Mouse (Mus musculus) CD4-positive, CD25-positive, alpha-beta regulatory T cell, adult 9 weeks (primary cell): ENCODE measurements around the gene Saa1. TPM values are rescaled to one million over a fixed set of nuclear protein-coding genes. Genes with fewer than 3 reads are reported as not detected.

Experiments used
- polyA plus RNA-seq: library from polyadenylated mRNA; unstranded; fragments of 100-300 nt; shearing (Covaris generic); gene quantifications from one replicate; pipeline ENCODE4 v1.2.1, GENCODE M21; 2017

The Saa1 gene
- polyA plus RNA-seq: not detected

DNA sequence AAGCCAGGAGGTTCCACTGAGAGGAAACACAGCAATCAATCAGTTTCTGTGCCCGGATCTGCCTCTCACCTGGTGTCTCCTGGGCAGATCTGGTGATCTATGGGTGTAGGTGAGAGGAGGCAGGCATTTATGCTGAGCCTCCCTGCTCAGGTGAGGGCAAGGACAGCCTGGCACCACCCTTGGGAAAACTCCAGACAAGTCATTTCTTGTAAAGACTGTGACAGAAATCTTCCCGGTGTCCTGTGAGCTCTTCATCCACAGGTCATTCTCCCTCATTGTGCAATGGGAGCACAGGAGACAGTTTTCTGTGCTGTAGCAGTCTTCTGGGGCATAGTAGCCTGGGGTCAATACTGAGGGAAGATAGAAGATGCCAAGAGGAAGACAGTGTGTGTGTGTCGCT, at the start of gene Saa1:
Saa1 (minus strand) TSS at position 101 of the 400 bp plus-strand sequence.

DNA sequence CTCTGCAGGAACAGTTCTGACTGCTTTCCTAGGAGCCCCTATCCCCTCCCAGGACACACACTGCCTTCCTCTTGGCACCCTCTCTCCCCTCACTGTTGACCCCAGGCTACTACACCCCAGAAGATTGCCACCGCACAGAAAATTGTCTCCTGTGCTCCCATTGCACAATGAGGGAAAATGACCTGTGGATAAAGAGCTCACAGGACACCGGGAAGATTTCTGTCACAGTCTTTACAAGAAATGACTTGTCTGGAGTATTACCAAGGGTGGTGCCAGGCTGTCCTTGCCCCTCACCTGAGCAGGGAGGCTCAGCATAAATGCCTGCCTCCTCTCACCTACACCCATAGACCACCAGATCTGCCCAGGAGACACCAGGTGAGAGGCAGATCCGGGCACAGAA, 8.7 kb upstream of the Saa1 start, which contains the start of gene Saa2:
Saa2 (plus strand) TSS at position 301 of the 400 bp plus-strand sequence.

DNA sequence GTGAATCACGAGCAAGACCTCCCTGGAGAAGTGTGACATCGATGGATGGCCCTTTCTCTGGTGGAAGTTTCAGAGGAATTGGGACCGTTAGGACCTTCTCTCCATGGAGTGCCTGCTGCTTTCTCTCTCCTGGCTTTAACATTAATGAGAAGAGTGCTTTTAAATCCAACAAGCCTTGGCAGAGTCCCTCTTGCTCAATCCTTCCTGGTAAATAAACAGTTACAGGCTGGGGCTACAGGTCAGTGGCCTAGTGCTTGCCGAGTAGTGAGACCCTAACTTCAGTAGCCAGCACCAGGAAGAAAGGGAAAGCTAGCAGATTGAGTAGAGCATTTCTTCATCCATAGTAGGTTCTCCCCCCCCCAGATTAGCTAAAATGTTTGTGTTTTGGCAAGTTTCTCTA, 10.3 kb downstream of the Saa1 start, which contains the start of gene Saa4:
Saa4 (minus strand) TSS at position 146 of the 400 bp plus-strand sequence.

DNA sequence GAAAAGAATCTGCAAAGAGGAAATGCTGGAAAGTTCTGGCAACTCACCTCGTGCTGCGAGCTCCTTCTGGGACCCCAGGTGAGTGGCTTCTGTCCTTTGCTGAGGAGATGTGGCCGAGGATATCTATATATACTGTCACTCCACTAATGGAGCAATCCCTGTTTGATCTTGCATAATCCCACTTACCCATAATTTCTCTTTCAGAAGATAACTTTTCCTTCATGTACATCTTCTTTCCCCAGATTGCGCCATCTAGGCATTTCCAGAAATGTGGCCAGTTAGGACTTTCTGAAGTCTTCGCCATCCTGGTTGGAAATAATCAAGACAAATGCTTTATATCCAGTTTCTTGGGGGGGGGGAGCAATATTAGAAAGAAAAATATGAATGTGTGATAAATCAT, 27.2 kb downstream of the Saa1 start, which contains the start of gene Saa3:
Saa3 (minus strand) TSS at position 101 of the 400 bp plus-strand sequence.

DNA sequence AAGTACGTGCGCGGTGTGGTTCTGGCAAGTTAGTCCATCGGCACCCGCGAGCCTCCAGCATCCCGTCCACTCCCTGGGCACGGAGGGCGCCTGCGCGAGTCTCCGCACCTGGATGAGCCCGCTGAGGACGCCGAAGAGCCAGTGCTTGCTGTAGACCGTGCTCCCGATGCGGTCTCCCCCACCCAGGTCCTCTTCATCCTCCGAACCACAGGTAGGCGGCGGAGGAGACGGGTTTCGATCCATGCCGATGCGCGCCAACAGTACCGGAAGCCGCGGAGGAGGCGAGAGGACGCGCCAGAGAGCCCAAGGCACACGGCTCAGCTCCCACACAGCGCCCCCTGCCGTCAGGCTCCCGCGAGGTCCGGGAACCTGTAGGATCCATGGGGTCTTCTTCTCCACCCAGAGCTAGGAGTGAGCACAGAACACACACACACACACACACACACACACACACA, 32.4 kb downstream of the Saa1 start, which contains the start of gene Saal1:
Saal1 (minus strand) TSS at position 291 of the 455 bp plus-strand sequence.

Other genes starting within 250 kb of the Saa1 start
- 26.5 TPM for gene Sergef, start 103.2 kb downstream of the Saa1 start, polyA plus RNA-seq
- not detected for gene Tph1, start 70.4 kb downstream of the Saa1 start, polyA plus RNA-seq
- gene Saal1, start 32.3 kb downstream of the Saa1 start, polyA plus RNA-seq: 24.4 TPM
- gene Saa3, start 27.3 kb downstream of the Saa1 start, polyA plus RNA-seq: not detected
- gene Saa4, start 10.4 kb downstream of the Saa1 start, polyA plus RNA-seq: not detected
- not detected for gene Saa2, start 8.8 kb upstream of the Saa1 start, polyA plus RNA-seq
- gene Hps5, start 53.1 kb upstream of the Saa1 start, polyA plus RNA-seq: 43.3 TPM
- 32.0 TPM for gene Gtf2h1, start 53.1 kb upstream of the Saa1 start, polyA plus RNA-seq
- 1,290 TPM for gene Ldha, start 98.5 kb upstream of the Saa1 start, polyA plus RNA-seq
- gene Ldhc, start 118.2 kb upstream of the Saa1 start, polyA plus RNA-seq: not detected
- gene Tsg101, start 177.0 kb upstream of the Saa1 start, polyA plus RNA-seq: 135 TPM
- 8.7 TPM for gene Uevld, start 215.5 kb upstream of the Saa1 start, polyA plus RNA-seq
- not detected for gene Gm9999, start 240.6 kb upstream of the Saa1 start, polyA plus RNA-seq